Mouse (Mus musculus) embryonic facial prominence, embryonic 15.5 days (tissue): ENCODE data around the gene Plau. TPM values are rescaled to one million over a fixed set of nuclear protein-coding genes. Genes with fewer than 3 reads are reported as not detected.

Experiments used
- ATAC-seq: fragments of 200-750 bp; cut with Nextera tagmentation; 2 replicates; pipeline ENCODE4 v1.8.0; 2017; ENCODE audit warnings: low read depth, moderate TSS enrichment; ENCODE audit not compliant: insufficient number of reproducible peaks, low FRiP score, low TSS enrichment
- H3K27ac ChIP-seq: fragments of 300-500 bp; sonication (generic); replicated peaks from 2 replicates; pipeline ENCODE4 v1.5.1; 2015; ENCODE audit warnings: mild to moderate bottlenecking, inconsistent platforms
- H3K27me3 ChIP-seq: fragments of 300-500 bp; sonication (generic); 2 replicates; pipeline ENCODE4 v1.6.1; 2015; ENCODE audit warnings: inconsistent platforms
- H3K36me3 ChIP-seq: fragments of 300-500 bp; sonication (generic); 2 replicates; pipeline ENCODE4 v1.6.1; 2015; ENCODE audit warnings: mild to moderate bottlenecking, inconsistent platforms
- H3K4me1 ChIP-seq: fragments of 300-500 bp; sonication (generic); 2 replicates; pipeline ENCODE4 v1.6.1; 2015; ENCODE audit warnings: inconsistent platforms
- H3K4me2 ChIP-seq: fragments of 300-500 bp; sonication (generic); replicated peaks from 2 replicates; pipeline ENCODE4 v1.6.1; 2015; ENCODE audit warnings: mild to moderate bottlenecking, inconsistent platforms
- H3K4me3 ChIP-seq: fragments of 300-500 bp; sonication (generic); replicated peaks from 2 replicates; pipeline ENCODE4 v1.5.1; 2015; ENCODE audit warnings: mild to moderate bottlenecking, inconsistent platforms
- H3K9ac ChIP-seq: fragments of 300-500 bp; sonication (generic); 2 replicates; pipeline ENCODE4 v1.6.1; 2015; ENCODE audit warnings: inconsistent platforms
- H3K9me3 ChIP-seq: fragments of 300-500 bp; sonication (generic); replicated peaks from 2 replicates; pipeline ENCODE4 v1.6.1; 2016; ENCODE audit warnings: inconsistent platforms
- WGBS: fragments of 180-500 bp; shearing (Covaris S2); methylation state at CpG from one replicate; pipeline ENCODE4 v1.1.7; 2015; 5-methylcytosine and 5-hydroxymethylcytosine counted together
- polyA plus RNA-seq: library from polyadenylated mRNA; unstranded; fragments of >200 nt; fragmentation: Nextera tagmentation; extraction: Ambion mirVana; gene quantifications from 2 replicates; pipeline ENCODE4 v1.2.1, GENCODE M21; 2015

Gene Plau
- polyA plus RNA-seq, 1 experiment from 2014 or later, result 4.5 TPM

DNA sequence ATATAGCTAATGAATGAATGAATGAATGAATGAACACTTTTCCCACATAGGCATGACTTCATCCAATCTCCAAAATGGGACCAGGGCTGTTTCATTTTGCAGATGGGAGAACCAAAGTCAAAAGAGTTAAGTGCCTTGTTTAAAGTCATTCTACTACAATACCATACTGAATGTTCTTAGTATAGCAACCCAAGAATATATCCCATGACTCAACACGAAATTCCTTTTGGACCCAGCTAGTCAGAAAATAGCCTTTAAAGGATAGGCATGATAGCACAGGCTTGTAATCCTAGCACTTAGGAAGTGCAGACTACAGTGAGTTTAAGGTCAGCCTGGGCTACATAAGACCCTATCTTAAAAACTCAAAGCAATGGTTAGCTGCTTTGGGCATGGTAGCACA, 4.5 kb upstream of the Plau start:
- Histone ChIP-seq H3K36me3 (no peaks in the 10 kb centered on the region), H3K4me3 (no peak overlapping the region), H3K4me2 (no peak overlapping the region), H3K27me3 (no peaks in the 10 kb centered on the region), H3K4me1 (peaks cover 11% of the 10 kb centered on the region), H3K9ac (no peak overlapping the region), H3K27ac (no peak overlapping the region), H3K9me3 (no peaks in the 10 kb centered on the region)
- WGBS, result 73% methylated on average over 1 of the region's 1 CpGs
- no peak for ATAC-seq

DNA sequence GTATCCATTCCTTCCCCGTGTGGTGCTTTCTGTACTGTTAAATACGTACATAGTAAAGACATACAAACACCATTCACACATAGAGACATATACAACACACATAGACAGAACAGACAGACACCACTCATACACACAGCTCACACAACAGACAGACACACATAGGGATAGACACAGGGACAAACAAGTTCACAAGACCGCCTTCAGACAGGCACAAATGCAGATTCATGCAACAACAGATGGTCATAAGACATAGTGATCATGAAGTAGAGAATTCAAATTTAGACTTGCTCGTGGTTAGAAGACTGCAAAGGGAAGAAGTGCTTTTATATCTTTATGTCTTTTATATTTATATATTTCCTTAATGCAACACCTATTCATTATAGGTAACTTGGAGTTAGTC, 2.9 kb upstream of the Plau start:
- no peak overlapping the region for H3K4me2 ChIP-seq
- no peak overlapping the region for H3K27ac ChIP-seq
- WGBS, result 85% methylated on average over 4 of the region's 4 CpGs
- H3K27me3 ChIP-seq, result no peaks in the 10 kb centered on the region
- H3K36me3 ChIP-seq, result no peaks in the 10 kb centered on the region
- H3K4me1 ChIP-seq, result peaks cover 14% of the 10 kb centered on the region
- H3K4me3 ChIP-seq, result no peak overlapping the region
- no peaks in the 10 kb centered on the region for H3K9me3 ChIP-seq
- H3K9ac ChIP-seq, result no peak overlapping the region
- no peak for ATAC-seq

DNA sequence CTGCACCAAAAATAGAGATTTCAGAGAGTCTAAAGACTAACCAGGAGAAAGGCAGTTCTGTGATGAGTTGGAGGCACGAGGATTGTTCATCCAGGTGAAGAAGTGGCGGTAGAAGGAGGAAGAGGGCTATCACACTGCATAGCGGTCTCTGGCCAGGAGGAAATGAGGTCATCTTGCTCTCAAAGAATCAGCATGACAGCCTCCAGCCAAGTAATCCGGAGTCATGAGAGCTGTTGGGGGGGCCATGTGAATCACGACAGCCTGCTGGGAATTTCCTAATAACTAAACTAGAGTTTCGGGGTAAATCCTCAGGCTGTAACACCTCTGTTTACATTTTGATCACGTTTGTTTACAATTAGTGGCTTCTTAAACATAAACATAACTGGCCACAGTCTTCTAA, 2.3 kb upstream of the Plau start:
- WGBS, result 58% methylated on average over 7 of the region's 7 CpGs
- Histone ChIP-seq H3K9ac (no peak overlapping the region), H3K4me3 (no peak overlapping the region)

DNA sequence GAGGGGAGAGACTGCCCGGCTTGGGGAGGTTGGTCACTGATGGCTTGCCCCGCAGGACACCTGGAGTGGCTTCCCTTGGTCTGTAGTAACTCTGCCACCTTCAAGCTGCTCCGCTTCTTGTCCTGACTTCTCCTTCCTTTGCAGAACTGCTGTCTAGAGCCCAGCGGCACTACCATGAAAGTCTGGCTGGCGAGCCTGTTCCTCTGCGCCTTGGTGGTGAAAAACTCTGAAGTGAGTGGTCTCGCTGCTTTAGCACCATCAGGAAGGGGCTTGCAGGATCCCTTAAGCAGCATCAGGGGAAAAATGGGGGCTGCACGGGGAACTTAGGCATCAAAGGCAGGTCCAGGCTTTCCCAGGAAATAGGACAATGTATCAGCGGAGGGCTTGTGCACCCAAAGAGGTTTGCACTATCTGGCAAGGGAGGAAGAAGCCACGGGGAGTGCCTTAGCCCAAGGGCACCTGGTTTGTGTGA, 481 bp downstream of the Plau start:
- WGBS, result 5% methylated on average over 10 of the region's 10 CpGs
- Histone ChIP-seq H3K4me1 (peaks cover 12% of the 10 kb centered on the region), H3K4me3 (peak overlapping the region; percentile 49), H3K4me2 (peak overlapping the region; percentile 89), H3K9me3 (no peaks in the 10 kb centered on the region), H3K27ac (peak overlapping the region; percentile 35; the same call in 1 of the 2 replicates), H3K9ac (peak overlapping the region; percentile 42), H3K27me3 (no peaks in the 10 kb centered on the region), H3K36me3 (no peaks in the 10 kb centered on the region)
- ATAC-seq, result no peak; the same call in 1 of the 2 replicates

More for the DNA sequence above, 2.3 kb upstream of the Plau start:
- H3K4me2 ChIP-seq, result no peak overlapping the region
- H3K4me1 ChIP-seq, result peaks cover 14% of the 10 kb centered on the region
- H3K36me3 ChIP-seq, result no peaks in the 10 kb centered on the region
- no peaks in the 10 kb centered on the region for H3K27me3 ChIP-seq
- H3K27ac ChIP-seq, result no peak overlapping the region
- H3K9me3 ChIP-seq, result no peaks in the 10 kb centered on the region
- ATAC-seq, result no peak

DNA sequence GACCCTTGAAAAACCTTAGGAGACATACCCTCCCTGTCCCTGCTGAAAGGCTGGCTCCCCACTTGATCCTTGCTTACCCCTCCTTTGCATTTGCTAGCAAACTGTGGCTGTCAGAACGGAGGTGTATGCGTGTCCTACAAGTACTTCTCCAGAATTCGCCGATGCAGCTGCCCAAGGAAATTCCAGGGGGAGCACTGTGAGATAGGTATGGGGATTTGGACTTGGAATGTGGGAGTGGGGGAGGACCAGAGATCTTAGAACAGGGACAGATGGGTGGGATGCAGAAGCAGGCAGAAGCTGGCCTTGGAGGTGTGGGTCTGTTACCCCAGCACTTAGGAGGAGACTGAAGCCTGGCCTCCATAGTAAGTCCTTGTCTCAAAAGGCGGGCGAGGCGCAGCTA, 1.2 kb downstream of the Plau start:
- H3K27me3 ChIP-seq, result no peaks in the 10 kb centered on the region
- H3K27ac ChIP-seq, result no peak overlapping the region
- H3K36me3 ChIP-seq, result no peaks in the 10 kb centered on the region
- peak overlapping the region; percentile 49 for H3K4me3 ChIP-seq
- H3K9ac ChIP-seq, result no peak overlapping the region
- 66% methylated on average over 7 of the region's 7 CpGs for WGBS
- ATAC-seq, result no peak
- H3K4me2 ChIP-seq, result peak overlapping the region; percentile 17
- peaks cover 12% of the 10 kb centered on the region for H3K4me1 ChIP-seq
- H3K9me3 ChIP-seq, result no peaks in the 10 kb centered on the region

DNA sequence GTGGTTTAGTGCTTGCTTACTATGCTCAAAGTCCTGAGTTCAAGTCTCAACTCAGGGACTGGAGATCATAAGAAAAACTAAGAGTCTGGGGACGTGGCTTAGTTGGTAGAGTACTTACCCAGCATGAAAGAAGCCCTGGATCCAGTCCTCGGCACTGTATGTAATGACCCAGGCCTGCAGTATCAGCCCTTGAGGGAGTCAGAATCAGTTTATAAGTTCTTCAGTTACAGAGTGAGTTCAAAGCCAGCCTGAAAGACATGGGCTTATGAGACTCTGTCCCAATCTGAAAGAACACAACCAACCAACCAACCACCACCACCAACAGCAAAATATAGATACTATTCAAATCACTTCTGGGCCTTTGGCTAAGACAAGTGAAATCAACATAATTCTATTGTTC, 5.1 kb downstream of the Plau start:
- no peak for ATAC-seq
- H3K4me3 ChIP-seq, result no peak overlapping the region
- H3K4me2 ChIP-seq, result no peak overlapping the region
- no peaks in the 10 kb centered on the region for H3K27me3 ChIP-seq
- H3K9me3 ChIP-seq, result no peaks in the 10 kb centered on the region
- H3K9ac ChIP-seq, result no peak overlapping the region
- H3K27ac ChIP-seq, result no peak overlapping the region
- peaks cover 17% of the 10 kb centered on the region for H3K4me1 ChIP-seq
- no peaks in the 10 kb centered on the region for H3K36me3 ChIP-seq
- 90% methylated on average over 2 of the region's 2 CpGs for WGBS

DNA sequence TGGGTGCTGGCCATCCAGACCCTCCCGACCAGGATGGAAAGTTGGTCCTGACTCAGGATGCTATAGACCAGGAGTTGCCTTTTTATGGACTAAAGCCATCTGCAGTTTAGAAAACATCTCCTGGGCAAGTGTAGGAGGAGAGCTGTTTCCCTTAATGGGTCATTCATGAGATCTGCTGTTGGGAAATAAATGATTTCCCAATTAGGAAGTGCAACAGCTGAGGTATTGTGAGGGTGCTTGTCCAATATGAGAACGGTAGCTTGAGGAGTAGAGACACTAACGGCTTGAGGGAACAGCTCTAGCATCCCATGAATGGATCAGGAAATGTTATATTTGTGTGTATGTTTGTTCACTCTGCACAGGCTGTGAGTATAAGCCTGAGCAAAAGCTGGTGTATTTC, 6.2 kb downstream of the Plau start:
- Histone ChIP-seq H3K9me3 (no peaks in the 10 kb centered on the region), H3K27me3 (no peaks in the 10 kb centered on the region), H3K9ac (no peak overlapping the region), H3K4me2 (no peak overlapping the region), H3K27ac (no peak overlapping the region), H3K4me3 (no peak overlapping the region), H3K36me3 (no peaks in the 10 kb centered on the region), H3K4me1 (peaks cover 10% of the 10 kb centered on the region; the same call in 1 of the 2 replicates)
- WGBS, result 72% methylated on average over 3 of the region's 3 CpGs
- ATAC-seq, result no peak

GRCm38 (mm10) chr14:20844126-20844525, 7.7 kb downstream of the Plau start:
- ATAC-seq, result no peak
- no peak overlapping the region for H3K27ac ChIP-seq
- no peaks in the 10 kb centered on the region for H3K9me3 ChIP-seq
- H3K36me3 ChIP-seq, result no peaks in the 10 kb centered on the region
- 78% methylated on average over 6 of the region's 6 CpGs for WGBS
- no peak overlapping the region for H3K4me3 ChIP-seq
- H3K4me2 ChIP-seq, result no peak overlapping the region
- no peak overlapping the region for H3K9ac ChIP-seq
- H3K4me1 ChIP-seq, result peaks cover 10% of the 10 kb centered on the region; the same call in 1 of the 2 replicates
- no peaks in the 10 kb centered on the region for H3K27me3 ChIP-seq

GRCm38 (mm10) chr14:20844671-20845576, 8.5 kb downstream of the Plau start:
- Histone ChIP-seq H3K9me3 (no peaks in the 10 kb centered on the region), H3K4me1 (peaks cover 10% of the 10 kb centered on the region; the same call in 1 of the 2 replicates), H3K27me3 (no peaks in the 10 kb centered on the region), H3K27ac (peak overlapping the region; percentile 70), H3K36me3 (no peaks in the 10 kb centered on the region), H3K4me3 (no peak overlapping the region), H3K9ac (no peak overlapping the region), H3K4me2 (no peak overlapping the region)
- WGBS, result 75% methylated on average over 10 of the region's 10 CpGs
- no peak for ATAC-seq

- peak overlapping the region; percentile 70 for H3K27ac ChIP-seq
- H3K4me2 ChIP-seq, result no peak overlapping the region
- H3K27me3 ChIP-seq, result no peaks in the 10 kb centered on the region
- H3K4me1 ChIP-seq, result peaks cover 10% of the 10 kb centered on the region; the same call in 1 of the 2 replicates
- H3K36me3 ChIP-seq, result no peaks in the 10 kb centered on the region
- WGBS, result 45% methylated on average over 9 of the region's 9 CpGs
- no peaks in the 10 kb centered on the region for H3K9me3 ChIP-seq
- ATAC-seq, result no peak
- H3K4me3 ChIP-seq, result no peak overlapping the region
- H3K9ac ChIP-seq, result no peak overlapping the region
Observed at GRCm38 (mm10) chr14:20845577-20846088, 9.2 kb downstream of the Plau start.

GRCm38 (mm10) chr14:20846214-20846613, 9.8 kb downstream of the Plau start:
- ATAC-seq, result no peak
- H3K27me3 ChIP-seq, result no peaks in the 10 kb centered on the region
- H3K4me3 ChIP-seq, result no peak overlapping the region
- 56% methylated on average over 7 of the region's 7 CpGs for WGBS
- no peaks in the 10 kb centered on the region for H3K9me3 ChIP-seq
- peak overlapping the region; percentile 70 for H3K27ac ChIP-seq
- no peaks in the 10 kb centered on the region for H3K36me3 ChIP-seq
- no peak overlapping the region for H3K4me2 ChIP-seq
- peaks cover 10% of the 10 kb centered on the region; the same call in 1 of the 2 replicates for H3K4me1 ChIP-seq
- no peak overlapping the region for H3K9ac ChIP-seq
